Mouse (Mus musculus) B cell, adult (primary cell): Measurements from ENCODE around the gene Tktl2. TPM values are rescaled to one million over a fixed set of nuclear protein-coding genes. Genes with fewer than 3 reads are reported as not detected.

Source experiments
- total RNA-seq: library from RNA; stranded (reverse); gene quantifications from 4 replicates; pipeline ENCODE4 v1.2.4, GENCODE M21; 2023; ENCODE audit not compliant: inconsistent age

Gene Tktl2
- not detected in 4 replicates for total RNA-seq

GRCm38 (mm10) chr8:66511537-66511936 is at the start of gene Tktl2:
Gene Tktl2, plus strand, starts transcription at chr8:66511756.

DNA sequence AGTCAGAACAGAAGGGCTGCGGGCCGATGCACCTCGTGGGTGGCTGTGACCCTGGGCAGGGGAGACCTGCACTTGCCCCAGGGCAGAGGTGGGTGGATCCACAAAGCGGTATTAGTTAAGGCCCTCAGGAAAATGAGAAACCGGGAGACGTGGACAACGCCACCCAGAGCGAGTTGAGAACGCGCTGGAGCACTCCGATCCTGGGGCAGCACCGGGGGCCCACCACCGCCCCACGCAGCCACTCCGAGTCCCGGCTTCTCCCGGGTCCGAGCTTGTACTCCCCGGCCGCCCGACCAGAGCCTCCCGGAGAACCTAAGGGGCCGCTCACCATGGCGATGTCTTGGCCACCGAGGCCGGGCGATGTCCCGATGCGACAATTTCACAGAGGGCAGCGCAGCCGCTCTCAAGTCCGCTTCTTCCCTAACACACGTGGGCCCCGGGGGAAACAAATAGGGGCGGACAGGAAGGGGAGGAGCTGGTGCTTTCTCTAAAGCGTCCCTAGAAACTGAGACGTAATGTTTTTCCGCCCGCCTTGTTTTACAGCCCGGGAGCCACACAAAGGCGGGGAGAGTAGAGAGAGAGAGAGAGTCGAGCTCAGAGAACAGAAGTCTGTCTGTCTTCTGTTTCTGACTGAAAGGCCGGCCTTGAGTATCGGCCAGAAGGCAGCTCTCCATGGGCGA is 25.3 kb upstream of the Tktl2 start, which contains the start of gene Tma16:
Gene Tma16 (minus strand): TSS at position 447 of the 680 bp plus-strand sequence.

Other genes with a start within 250 kb of the Tktl2 start
- gene Tma16, start 25.2 kb upstream of the Tktl2 start, total RNA-seq: 22.2 to 25.0 TPM (median 23.0 TPM) in 4 replicates
- not detected in 4 replicates for gene Npy5r, start 176.4 kb downstream of the Tktl2 start, total RNA-seq
- gene Npy1r, start 185.4 kb downstream of the Tktl2 start, total RNA-seq: 0.15 to 0.18 TPM in 2 of 4 replicates, not detected in the others